Comparison of ENCODE assay signal across 9 mouse cellular contexts in genomic region chr4:130738527-130738926, GRCm38 (mm10). TPM values are rescaled to one million over a fixed set of nuclear protein-coding genes. Genes with fewer than 3 reads are reported as not detected.
DNase-seq lines count a peak whose midpoint lies in the region; ATAC-seq and TF ChIP-seq lines count a peak whose summit lies in the region.
"Had no signal": no experiment of that assay in that cellular context is flagged by ENCODE, and none has a peak within 500 bp of the region (broad histone marks: within the 10 kb centered on the region; RNA-seq: fewer than 3 reads in every experiment).

No protein-coding gene starts in this region.

- no peaks in the 10 kb centered on the region for H3K9me3 ChIP-seq in hindbrain, embryonic 15.5 days
- H3K9me3 ChIP-seq: megakaryocyte, embryonic 14.5 days had no signal

- no peak for TF ChIP-seq POLR2A in thymus, adult 2 months (IDR thresholded peaks at IDR 0.05; ENCODE audit: control insufficient read depth, extremely low read depth, insufficient read depth, low read length, poor library complexity)
- no peak for TF ChIP-seq POLR2A in brain, embryonic 14.5 days (IDR thresholded peaks at IDR 0.05; ENCODE audit: borderline replicate concordance, extremely low read depth, insufficient read depth, insufficient read length, poor library complexity, severe bottlenecking)

- 73% methylated on average over 2 of the region's 2 CpGs for whole genome bisulfite sequencing in thymus, adult 2 months
- 61% methylated on average over 2 of the region's 2 CpGs for WGBS in hindbrain, embryonic 15.5 days

- DNase-seq in thymus, adult 2 months, result peak; percentile 28
- no peak for DNase-seq in thymus, adult 18-20 months
- DNase-seq in brain, embryonic 14.5 days (ENCODE audit: low read depth), result peak; percentile 71
- peak; percentile 50 to 71 for DNase-seq in layer of hippocampus, postnatal 14 days (ENCODE audit: low spot score in 2 of 2)
- DNase-seq in thymus, postnatal 14 days, result peak; percentile 33

- H3K27ac ChIP-seq in thymus, adult 2 months (ENCODE audit: control insufficient read depth, insufficient read depth, low read length), result no peak overlapping the region
- no peak overlapping the region for H3K27ac ChIP-seq in hindbrain, embryonic 15.5 days (replicated peaks)

- no peak overlapping the region for H3K4me3 ChIP-seq in thymus, adult 2 months (ENCODE audit: control insufficient read depth, insufficient read depth, low read length)
- no peak overlapping the region for H3K4me3 ChIP-seq in hindbrain, embryonic 15.5 days
- H3K4me3 ChIP-seq: megakaryocyte, embryonic 14.5 days had no signal

- peaks cover 35% of the 10 kb centered on the region for H3K36me3 ChIP-seq in thymus, adult 2 months (ENCODE audit: control insufficient read depth, insufficient read depth, low read length)
- peaks cover 17% of the 10 kb centered on the region for H3K36me3 ChIP-seq in hindbrain, embryonic 15.5 days

- no peak overlapping the region for H3K9ac ChIP-seq in hindbrain, embryonic 15.5 days

- H3K27me3 ChIP-seq in thymus, adult 2 months (ENCODE audit: control insufficient read depth, insufficient read depth, low read length), result no peaks in the 10 kb centered on the region
- no peaks in the 10 kb centered on the region for H3K27me3 ChIP-seq in hindbrain, embryonic 15.5 days
- H3K27me3 ChIP-seq: megakaryocyte, embryonic 14.5 days had no signal

- H3K4me1 ChIP-seq in thymus, adult 2 months (replicated peaks; ENCODE audit: control insufficient read depth, insufficient read depth, low read length), result no peaks in the 10 kb centered on the region
- peaks cover 18% of the 10 kb centered on the region for H3K4me1 ChIP-seq in hindbrain, embryonic 15.5 days (replicated peaks)

- peak; percentile 84 for ATAC-seq in erythroblast, adult 5-6 weeks (replicated peaks; ENCODE audit: low FRiP score, poor library complexity, severe bottlenecking)
- peak; percentile 76; the same call in 1 of the 2 replicates for ATAC-seq in hindbrain, embryonic 15.5 days (ENCODE audit: low FRiP score, low read depth)
- peak; percentile 94 for ATAC-seq in megakaryocyte progenitor cell, adult 5-6 weeks (replicated peaks; ENCODE audit: poor library complexity)

- no peak overlapping the region for H3K4me2 ChIP-seq in hindbrain, embryonic 15.5 days

- TF ChIP-seq CTCF in thymus, adult 2 months (IDR thresholded peaks at IDR 0.05; ENCODE audit: borderline replicate concordance, control insufficient read depth, extremely low read depth, insufficient read depth, low read length, poor library complexity), result no peak
- peak; percentile 52; the same call in 1 of the 2 replicates for TF ChIP-seq CTCF in brain, embryonic 14.5 days (IDR thresholded peaks at IDR 0.05; ENCODE audit: borderline replicate concordance, extremely low read depth, insufficient read depth, insufficient read length)

RNA-seq across cellular contexts. Expression of gene Sdc3, which starts 53.8 kb away (rescaled TPM):
- polyA plus RNA-seq in thymus, adult 2 months (2012; rRNA removed), result 96.8 and 97.5 TPM in 2 replicates
- polyA plus RNA-seq in brain, embryonic 14.5 days (2012; rRNA removed), result 137 and 275 TPM in 2 replicates
- 6.1 and 24.7 TPM in 2 replicates for total RNA-seq in erythroblast, adult 5-6 weeks (2015; ENCODE audit: low replicate concordance)
- total RNA-seq in erythroblast, adult 5-6 weeks (2017; ENCODE audit: low replicate concordance), result 4.7 and 13.3 TPM in 2 replicates
- 146 and 182 TPM in 2 replicates for polyA plus RNA-seq in hindbrain, embryonic 15.5 days (2015; fragmentation: Nextera tagmentation; extraction: Ambion mirVana)
- 100 to 1,000 TPM; 220 to 233 TPM for total RNA-seq in layer of hippocampus, postnatal 14 days (2021)
- total RNA-seq in megakaryocyte progenitor cell, adult 5-6 weeks (2015), result 0.69 and 2.0 TPM in 2 replicates
- 0.44 and 0.75 TPM in 2 replicates for total RNA-seq in megakaryocyte progenitor cell, adult 5-6 weeks (2017)

Comparison
In these comparisons a context has a peak if more than half of its experiments do, and no peak if none do; other contexts are left out.
1. DNase-seq: peak in thymus, adult 2 months (single experiment), brain, embryonic 14.5 days (single experiment), layer of hippocampus, postnatal 14 days (2 of 2) and thymus, postnatal 14 days (single experiment); none in thymus, adult 18-20 months (0 of 2).
2. RNA of gene Sdc3, which starts 53.8 kb away (total RNA-seq): 220 to 233 TPM in layer of hippocampus, postnatal 14 days; 4.7 to 24.7 TPM in erythroblast, adult 5-6 weeks and 0.44 to 2.0 TPM in megakaryocyte progenitor cell, adult 5-6 weeks; every median in the first group is over 4 times any median in the second.
3. Peak in every context shown above with its lines, with median percentiles within 50 percentile points of each other: ATAC-seq.